Mouse (Mus musculus) embryonic facial prominence, embryonic 15.5 days (tissue): Measurements from ENCODE around the gene Ush2a. TPM values are rescaled to one million over a fixed set of nuclear protein-coding genes. Genes with fewer than 3 reads are reported as not detected.

Source experiments
- ATAC-seq: fragments of 200-750 bp; cut with Nextera tagmentation; 2 replicates; pipeline ENCODE4 v1.8.0; 2017; ENCODE audit warnings: low read depth, moderate TSS enrichment; ENCODE audit not compliant: insufficient number of reproducible peaks, low FRiP score, low TSS enrichment
- H3K27ac ChIP-seq: fragments of 300-500 bp; sonication (generic); replicated peaks from 2 replicates; pipeline ENCODE4 v1.5.1; 2015; ENCODE audit warnings: mild to moderate bottlenecking, inconsistent platforms
- H3K27me3 ChIP-seq: fragments of 300-500 bp; sonication (generic); 2 replicates; pipeline ENCODE4 v1.6.1; 2015; ENCODE audit warnings: inconsistent platforms
- H3K36me3 ChIP-seq: fragments of 300-500 bp; sonication (generic); 2 replicates; pipeline ENCODE4 v1.6.1; 2015; ENCODE audit warnings: mild to moderate bottlenecking, inconsistent platforms
- H3K4me1 ChIP-seq: fragments of 300-500 bp; sonication (generic); 2 replicates; pipeline ENCODE4 v1.6.1; 2015; ENCODE audit warnings: inconsistent platforms
- H3K4me2 ChIP-seq: fragments of 300-500 bp; sonication (generic); replicated peaks from 2 replicates; pipeline ENCODE4 v1.6.1; 2015; ENCODE audit warnings: mild to moderate bottlenecking, inconsistent platforms
- H3K4me3 ChIP-seq: fragments of 300-500 bp; sonication (generic); replicated peaks from 2 replicates; pipeline ENCODE4 v1.5.1; 2015; ENCODE audit warnings: mild to moderate bottlenecking, inconsistent platforms
- H3K9ac ChIP-seq: fragments of 300-500 bp; sonication (generic); 2 replicates; pipeline ENCODE4 v1.6.1; 2015; ENCODE audit warnings: inconsistent platforms
- H3K9me3 ChIP-seq: fragments of 300-500 bp; sonication (generic); replicated peaks from 2 replicates; pipeline ENCODE4 v1.6.1; 2016; ENCODE audit warnings: inconsistent platforms
- WGBS: fragments of 180-500 bp; shearing (Covaris S2); methylation state at CpG from one replicate; pipeline ENCODE4 v1.1.7; 2015; 5-methylcytosine and 5-hydroxymethylcytosine counted together
- polyA plus RNA-seq: library from polyadenylated mRNA; unstranded; fragments of >200 nt; fragmentation: Nextera tagmentation; extraction: Ambion mirVana; gene quantifications from 2 replicates; pipeline ENCODE4 v1.2.1, GENCODE M21; 2015

Ush2a gene
- polyA plus RNA-seq, 1 experiment from 2014 or later = 0.04 TPM

DNA sequence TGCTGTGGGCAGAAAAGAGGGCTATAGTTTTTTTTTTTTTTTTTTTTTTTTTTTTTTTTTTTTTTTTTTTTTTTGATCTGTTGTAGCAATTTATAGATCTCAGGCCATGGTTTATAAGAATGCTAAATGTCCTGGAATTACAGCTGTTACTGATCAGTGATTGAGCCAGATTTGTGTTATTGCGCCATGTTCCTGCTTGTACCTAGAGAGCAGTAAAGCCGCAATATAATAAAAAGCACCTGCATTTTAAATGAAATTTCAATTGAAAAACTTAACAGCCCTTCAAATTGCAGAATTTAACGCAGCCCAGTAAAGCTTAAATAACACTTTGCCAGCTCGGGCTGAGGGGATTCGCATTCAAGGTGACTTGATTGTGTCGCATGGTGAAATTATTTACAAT, 465.1 kb downstream of the Ush2a start:
- Histone ChIP-seq H3K4me2 (no peak overlapping the region), H3K9ac (no peak overlapping the region), H3K36me3 (no peaks in the 10 kb centered on the region), H3K27ac (no peak overlapping the region), H3K4me3 (no peak overlapping the region), H3K4me1 (no peaks in the 10 kb centered on the region), H3K9me3 (no peaks in the 10 kb centered on the region), H3K27me3 (peaks cover 8% of the 10 kb centered on the region; the same call in 1 of the 2 replicates)
- WGBS = 40% methylated on average over 6 of the region's 6 CpGs
- ATAC-seq = no peak

GRCm38 (mm10) chr1:188728625-188729024, 466.8 kb downstream of the Ush2a start:
- Histone ChIP-seq H3K4me1 (no peaks in the 10 kb centered on the region), H3K36me3 (no peaks in the 10 kb centered on the region), H3K27ac (no peak overlapping the region), H3K9me3 (no peaks in the 10 kb centered on the region), H3K4me3 (no peak overlapping the region), H3K27me3 (peaks cover 8% of the 10 kb centered on the region; the same call in 1 of the 2 replicates), H3K4me2 (no peak overlapping the region), H3K9ac (no peak overlapping the region)
- no peak for ATAC-seq
- WGBS = 60% methylated on average over 8 of the region's 8 CpGs

- H3K27me3 ChIP-seq = peaks cover 8% of the 10 kb centered on the region; the same call in 1 of the 2 replicates
Measured at GRCm38 (mm10) chr1:188729179-188729578, 467.4 kb downstream of the Ush2a start.

DNA sequence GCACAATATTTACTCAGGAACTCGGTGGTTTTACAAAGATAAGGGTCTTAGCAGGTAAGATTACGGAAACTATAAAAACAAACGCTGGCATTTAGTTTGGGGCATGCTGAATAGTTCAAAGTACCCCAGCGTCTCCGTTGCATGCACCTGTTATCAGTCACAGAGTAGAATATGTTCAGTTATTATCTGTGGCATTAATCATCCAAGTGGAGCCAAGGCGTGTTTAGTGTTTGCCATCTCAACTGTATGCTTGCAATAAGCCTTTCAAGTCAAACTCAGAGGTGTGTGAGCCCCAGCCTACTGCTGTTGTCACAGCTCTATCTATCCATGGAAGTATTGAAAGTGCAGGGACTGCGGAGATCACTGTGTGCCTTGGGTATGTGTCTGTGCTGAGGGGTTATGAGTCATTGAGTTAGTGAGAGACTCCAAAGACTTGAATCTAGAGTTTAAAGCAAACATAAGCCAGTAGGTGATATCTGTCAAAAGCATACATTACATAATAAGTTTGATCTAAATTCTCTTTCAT, 473.0 kb downstream of the Ush2a start:
- Histone ChIP-seq H3K4me2 (no peak overlapping the region), H3K36me3 (no peaks in the 10 kb centered on the region), H3K9me3 (no peaks in the 10 kb centered on the region), H3K27ac (no peak overlapping the region), H3K4me1 (no peaks in the 10 kb centered on the region), H3K9ac (no peak overlapping the region), H3K27me3 (no peaks in the 10 kb centered on the region; the same call in 1 of the 2 replicates), H3K4me3 (no peak overlapping the region)
- ATAC-seq = no peak
- 75% methylated on average over 7 of the region's 7 CpGs for WGBS

More at GRCm38 (mm10) chr1:188729179-188729578, 467.4 kb downstream of the Ush2a start:
- Histone ChIP-seq H3K27ac (no peak overlapping the region), H3K4me1 (no peaks in the 10 kb centered on the region), H3K4me2 (no peak overlapping the region), H3K36me3 (no peaks in the 10 kb centered on the region), H3K9ac (no peak overlapping the region), H3K9me3 (no peaks in the 10 kb centered on the region), H3K4me3 (no peak overlapping the region)
- 46% methylated on average over 7 of the region's 7 CpGs for WGBS
- no peak for ATAC-seq

DNA sequence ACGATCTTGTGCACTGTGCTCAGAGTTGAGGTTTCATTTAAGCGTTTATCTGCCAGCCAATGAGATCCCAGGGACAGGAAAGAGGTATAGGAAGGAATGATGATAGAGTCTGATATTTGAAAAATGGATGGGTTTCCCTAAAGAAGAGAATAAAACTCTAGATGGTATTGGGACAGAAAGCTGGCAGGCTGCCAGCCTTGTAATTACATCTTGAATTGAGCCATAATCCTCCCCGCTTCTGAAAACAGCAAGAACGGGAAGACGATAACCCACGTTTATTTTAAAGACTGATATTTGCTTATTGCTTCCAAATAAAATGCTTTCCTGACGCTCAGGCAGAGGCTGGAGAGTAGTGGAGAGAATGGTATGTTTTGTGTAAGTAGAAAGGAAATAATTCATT, 481.1 kb downstream of the Ush2a start:
- Histone ChIP-seq H3K4me2 (no peak overlapping the region), H3K36me3 (no peaks in the 10 kb centered on the region), H3K9ac (no peak overlapping the region), H3K4me1 (peaks cover 3% of the 10 kb centered on the region; the same call in 1 of the 2 replicates), H3K27me3 (no peaks in the 10 kb centered on the region), H3K9me3 (no peaks in the 10 kb centered on the region), H3K27ac (no peak overlapping the region), H3K4me3 (no peak overlapping the region)
- ATAC-seq = no peak
- 35% methylated on average over 7 of the region's 7 CpGs for WGBS

- H3K9me3 ChIP-seq = no peaks in the 10 kb centered on the region
- H3K27me3 ChIP-seq = no peaks in the 10 kb centered on the region
- no peak overlapping the region for H3K4me2 ChIP-seq
- ATAC-seq = no peak
- 57% methylated on average over 15 of the region's 15 CpGs for WGBS
- H3K9ac ChIP-seq = no peak overlapping the region
- no peak overlapping the region for H3K4me3 ChIP-seq
- H3K36me3 ChIP-seq = no peaks in the 10 kb centered on the region
- no peak overlapping the region for H3K27ac ChIP-seq
- no peaks in the 10 kb centered on the region for H3K4me1 ChIP-seq
Measured at GRCm38 (mm10) chr1:188755031-188755430, 493.2 kb downstream of the Ush2a start.

DNA sequence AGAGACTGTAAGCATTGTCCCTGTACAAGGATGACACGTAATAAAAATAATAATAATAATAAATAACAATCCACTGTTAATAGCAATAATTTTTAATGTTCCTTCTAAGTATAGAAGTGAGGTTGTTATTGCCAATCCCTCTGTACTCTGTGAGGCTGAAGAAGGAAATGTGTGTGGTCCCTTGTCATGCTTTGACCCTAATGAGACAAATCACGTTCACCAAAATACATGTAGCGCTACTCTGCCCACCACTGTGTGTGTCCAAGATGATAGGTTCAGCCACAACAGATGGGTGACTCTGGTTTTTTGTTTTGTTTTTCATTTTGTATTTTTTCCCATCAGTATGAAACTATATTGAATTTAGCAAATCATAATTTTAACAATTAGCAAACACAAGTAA, 498.7 kb downstream of the Ush2a start:
- H3K9me3 ChIP-seq = no peaks in the 10 kb centered on the region
- no peak overlapping the region for H3K9ac ChIP-seq
- ATAC-seq = no peak
- H3K27me3 ChIP-seq = no peaks in the 10 kb centered on the region
- 69% methylated on average over 3 of the region's 3 CpGs for WGBS
- H3K36me3 ChIP-seq = no peaks in the 10 kb centered on the region
- H3K4me2 ChIP-seq = no peak overlapping the region
- H3K27ac ChIP-seq = no peak overlapping the region
- no peaks in the 10 kb centered on the region for H3K4me1 ChIP-seq
- no peak overlapping the region for H3K4me3 ChIP-seq

GRCm38 (mm10) chr1:188762463-188762862, 500.6 kb downstream of the Ush2a start:
- Histone ChIP-seq H3K36me3 (no peaks in the 10 kb centered on the region), H3K9me3 (no peaks in the 10 kb centered on the region), H3K27ac (no peak overlapping the region), H3K4me1 (no peaks in the 10 kb centered on the region), H3K27me3 (no peaks in the 10 kb centered on the region), H3K4me2 (no peak overlapping the region), H3K4me3 (no peak overlapping the region), H3K9ac (no peak overlapping the region)
- 82% methylated on average over 6 of the region's 6 CpGs for WGBS
- no peak for ATAC-seq

DNA sequence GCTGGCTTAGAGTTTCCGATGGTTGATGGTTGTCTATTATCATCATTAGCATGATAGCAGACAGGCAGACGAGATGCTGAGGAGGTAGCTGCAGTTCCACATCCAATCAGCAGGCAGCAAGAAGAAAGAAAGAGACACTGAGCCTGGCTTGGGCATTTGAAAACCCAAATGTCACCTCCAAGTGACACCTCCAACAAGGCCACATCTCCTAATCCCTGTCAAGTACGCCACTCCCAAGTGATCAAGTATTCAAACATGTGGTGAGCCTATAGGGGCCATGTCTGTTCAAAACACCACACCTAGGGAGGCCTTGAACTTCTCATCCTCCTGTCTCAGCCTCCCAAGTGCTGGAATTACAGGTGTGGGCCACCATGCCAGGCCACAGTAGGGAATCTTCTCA, 501.9 kb downstream of the Ush2a start:
- 73% methylated on average over 3 of the region's 3 CpGs for WGBS
- Histone ChIP-seq H3K4me3 (no peak overlapping the region), H3K36me3 (no peaks in the 10 kb centered on the region), H3K27me3 (no peaks in the 10 kb centered on the region), H3K4me2 (no peak overlapping the region), H3K9ac (no peak overlapping the region), H3K9me3 (no peaks in the 10 kb centered on the region), H3K27ac (no peak overlapping the region), H3K4me1 (no peaks in the 10 kb centered on the region)
- ATAC-seq = no peak

DNA sequence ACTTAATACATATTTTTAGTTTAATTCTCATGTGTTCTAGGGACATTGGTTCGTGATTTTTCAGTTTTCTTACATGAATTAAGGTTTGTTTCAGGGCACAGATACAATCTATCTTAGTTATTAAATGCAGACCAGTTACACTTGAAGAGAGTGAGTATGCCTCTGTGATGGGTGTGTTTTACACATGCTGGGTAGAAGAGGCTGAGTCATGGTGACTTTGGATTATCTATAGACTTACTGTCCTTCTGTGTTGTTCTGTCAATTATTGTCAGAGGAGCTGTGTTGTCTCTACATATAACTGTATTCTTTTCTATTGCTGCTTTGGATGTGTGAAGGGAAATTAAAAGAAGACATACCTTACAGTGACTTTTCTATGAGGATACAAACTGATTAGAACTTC, 509.0 kb downstream of the Ush2a start:
- Histone ChIP-seq H3K9ac (no peak overlapping the region), H3K36me3 (no peaks in the 10 kb centered on the region), H3K4me1 (peaks cover 5% of the 10 kb centered on the region; the same call in 1 of the 2 replicates), H3K9me3 (no peaks in the 10 kb centered on the region), H3K27me3 (no peaks in the 10 kb centered on the region), H3K4me3 (no peak overlapping the region), H3K27ac (no peak overlapping the region), H3K4me2 (no peak overlapping the region)
- no peak for ATAC-seq
- WGBS = 87% methylated on average over 1 of the region's 1 CpGs

DNA sequence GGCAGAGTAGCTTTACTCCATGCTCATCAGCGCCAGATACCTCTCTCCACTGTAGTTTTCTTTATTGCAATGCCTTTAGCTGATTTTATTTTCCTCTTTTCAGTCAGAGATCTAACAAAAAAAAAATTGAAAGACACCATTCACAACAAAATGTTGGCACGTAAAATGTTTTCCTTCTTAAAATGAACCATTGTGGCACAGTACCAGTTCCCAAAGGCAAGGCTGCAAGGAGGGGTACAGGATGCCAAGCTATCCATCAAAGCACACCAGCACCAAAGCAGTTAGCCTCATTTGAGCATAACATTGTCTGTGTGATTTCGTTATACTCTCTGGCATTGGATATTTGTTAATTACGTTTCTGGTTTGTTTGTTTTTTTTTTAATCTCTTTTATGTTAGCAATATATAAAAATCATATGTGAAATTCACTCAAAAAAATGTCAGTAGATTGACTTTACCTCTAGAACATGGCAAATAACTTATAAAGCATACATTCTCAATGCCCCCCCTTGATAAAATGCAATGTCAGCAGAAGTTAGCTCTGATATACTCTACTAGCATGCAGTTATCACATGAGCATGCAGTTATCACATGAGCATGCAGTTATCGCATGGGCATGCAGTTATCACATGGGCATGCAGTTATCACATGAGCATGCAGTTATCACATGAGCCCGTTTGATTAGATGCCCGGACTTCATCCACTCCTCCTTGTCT, 510.9 kb downstream of the Ush2a start:
- 83% methylated on average over 7 of the region's 7 CpGs for WGBS
- H3K9ac ChIP-seq = no peak overlapping the region

GRCm38 (mm10) chr1:188773631-188774030, 511.8 kb downstream of the Ush2a start:
- Histone ChIP-seq H3K4me2 (no peak overlapping the region), H3K27me3 (no peaks in the 10 kb centered on the region), H3K9me3 (no peaks in the 10 kb centered on the region), H3K27ac (no peak overlapping the region), H3K4me1 (peaks cover 5% of the 10 kb centered on the region; the same call in 1 of the 2 replicates), H3K9ac (no peak overlapping the region), H3K36me3 (no peaks in the 10 kb centered on the region), H3K4me3 (no peak overlapping the region)
- ATAC-seq = no peak
- WGBS = 35% methylated on average over 7 of the region's 7 CpGs

More for the DNA sequence above, 510.9 kb downstream of the Ush2a start:
- H3K9me3 ChIP-seq = no peaks in the 10 kb centered on the region
- H3K36me3 ChIP-seq = no peaks in the 10 kb centered on the region
- H3K27ac ChIP-seq = no peak overlapping the region
- H3K4me3 ChIP-seq = no peak overlapping the region
- no peak for ATAC-seq
- peaks cover 5% of the 10 kb centered on the region; the same call in 1 of the 2 replicates for H3K4me1 ChIP-seq
- no peak overlapping the region for H3K4me2 ChIP-seq
- no peaks in the 10 kb centered on the region for H3K27me3 ChIP-seq
